Mouse (Mus musculus): ENCODE measurements around the gene Ucn. TPM values are rescaled to one million over a fixed set of nuclear protein-coding genes. Genes with fewer than 3 reads are reported as not detected.
A peak's percentile ranks its signal among the peaks of the same experiment; 100 is the strongest.

The Ucn gene
- polyA plus RNA-seq, 1 experiment = not detected

GRCm38 (mm10) chr5:31153516-31154151 is 15.0 kb upstream of the Ucn start:
- WGBS = 29% methylated on average over 6 of the region's 6 CpGs
- DNase-seq = no peak

GRCm38 (mm10) chr5:31151746-31152145 is 13.1 kb upstream of the Ucn start:
- 63% methylated on average over 3 of the region's 3 CpGs for WGBS
- no peak for DNase-seq
- Histone ChIP-seq H3K4me1 (ENCODE audit: control insufficient read depth, insufficient read depth, low read length) (peaks cover 8% of the 10 kb centered on the region; the same call in 1 of the 2 replicates), H3K4me3 (replicated peaks; ENCODE audit: extremely low read depth, low read depth, low read length) (no peak overlapping the region)
- no peak for TF ChIP-seq POLR2A (IDR thresholded peaks at IDR 0.05; ENCODE audit: borderline replicate concordance, extremely low read depth, low read depth, low read length)
- no peak for TF ChIP-seq CTCF (IDR thresholded peaks at IDR 0.05; ENCODE audit: insufficient read depth, low read length)

More at GRCm38 (mm10) chr5:31153516-31154151, 15.0 kb upstream of the Ucn start:
- Histone ChIP-seq H3K4me3 (replicated peaks; ENCODE audit: extremely low read depth, low read depth, low read length) (peak overlapping the region; percentile 99), H3K4me1 (ENCODE audit: control insufficient read depth, insufficient read depth, low read length) (peaks cover 8% of the 10 kb centered on the region; the same call in 1 of the 2 replicates)
- TF ChIP-seq CTCF (IDR thresholded peaks at IDR 0.05; ENCODE audit: insufficient read depth, low read length) (no peak), POLR2A (IDR thresholded peaks at IDR 0.05; ENCODE audit: borderline replicate concordance, extremely low read depth, low read depth, low read length) (no peak)

GRCm38 (mm10) chr5:31149781-31150180 is 11.2 kb upstream of the Ucn start:
- WGBS = 54% methylated on average over 4 of the region's 4 CpGs
- no peak for TF ChIP-seq POLR2A (IDR thresholded peaks at IDR 0.05; ENCODE audit: borderline replicate concordance, extremely low read depth, low read depth, low read length)
- no peak for TF ChIP-seq CTCF (IDR thresholded peaks at IDR 0.05; ENCODE audit: insufficient read depth, low read length)
- no peak for DNase-seq
- H3K4me3 ChIP-seq (replicated peaks; ENCODE audit: extremely low read depth, low read depth, low read length) = no peak overlapping the region
- peaks cover 8% of the 10 kb centered on the region; the same call in 1 of the 2 replicates for H3K4me1 ChIP-seq (ENCODE audit: control insufficient read depth, insufficient read depth, low read length)

- 11% methylated on average over 9 of the region's 9 CpGs for WGBS
- Histone ChIP-seq H3K4me1 (ENCODE audit: control insufficient read depth, insufficient read depth, low read length) (peaks cover 4% of the 10 kb centered on the region; the same call in 1 of the 2 replicates), H3K4me3 (replicated peaks; ENCODE audit: extremely low read depth, low read depth, low read length) (no peak overlapping the region)
- DNase-seq = no peak
- no peak for TF ChIP-seq CTCF (IDR thresholded peaks at IDR 0.05; ENCODE audit: insufficient read depth, low read length)
- no peak for TF ChIP-seq POLR2A (IDR thresholded peaks at IDR 0.05; ENCODE audit: borderline replicate concordance, extremely low read depth, low read depth, low read length)
These were observed 368 bp upstream of the Ucn start for GRCm38 (mm10) chr5:31138968-31139425.

GRCm38 (mm10) chr5:31137658-31138057 is 971 bp downstream of the Ucn start:
- WGBS = 5% methylated on average over 13 of the region's 13 CpGs
- DNase-seq = no peak
- H3K4me1 ChIP-seq (ENCODE audit: control insufficient read depth, insufficient read depth, low read length) = peaks cover 4% of the 10 kb centered on the region; the same call in 1 of the 2 replicates
- no peak overlapping the region for H3K4me3 ChIP-seq (replicated peaks; ENCODE audit: extremely low read depth, low read depth, low read length)
- TF ChIP-seq POLR2A (IDR thresholded peaks at IDR 0.05; ENCODE audit: borderline replicate concordance, extremely low read depth, low read depth, low read length) (no peak), CTCF (IDR thresholded peaks at IDR 0.05; ENCODE audit: insufficient read depth, low read length) (no peak)

GRCm38 (mm10) chr5:31136730-31137424 is 1.8 kb downstream of the Ucn start:
- H3K4me1 ChIP-seq (ENCODE audit: control insufficient read depth, insufficient read depth, low read length) = peaks cover 4% of the 10 kb centered on the region; the same call in 1 of the 2 replicates
- 4% methylated on average over 33 of the region's 33 CpGs for WGBS
- H3K4me3 ChIP-seq (replicated peaks; ENCODE audit: extremely low read depth, low read depth, low read length) = no peak overlapping the region
- no peak for TF ChIP-seq POLR2A (IDR thresholded peaks at IDR 0.05; ENCODE audit: borderline replicate concordance, extremely low read depth, low read depth, low read length)
- DNase-seq = no peak

GRCm38 (mm10) chr5:31126050-31126449 is 12.6 kb downstream of the Ucn start:
- TF ChIP-seq POLR2A (IDR thresholded peaks at IDR 0.05; ENCODE audit: borderline replicate concordance, extremely low read depth, low read depth, low read length) (no peak), CTCF (IDR thresholded peaks at IDR 0.05; ENCODE audit: insufficient read depth, low read length) (no peak)
- no peaks in the 10 kb centered on the region for H3K4me1 ChIP-seq (ENCODE audit: control insufficient read depth, insufficient read depth, low read length)
- no peak for DNase-seq
- WGBS = 37% methylated on average over 5 of the region's 5 CpGs
- H3K4me3 ChIP-seq (replicated peaks; ENCODE audit: extremely low read depth, low read depth, low read length) = no peak overlapping the region

- no peak for TF ChIP-seq CTCF (IDR thresholded peaks at IDR 0.05; ENCODE audit: insufficient read depth, low read length)
- no peak for TF ChIP-seq POLR2A (IDR thresholded peaks at IDR 0.05; ENCODE audit: borderline replicate concordance, extremely low read depth, low read depth, low read length)
- WGBS = 46% methylated on average over 2 of the region's 2 CpGs
- H3K4me3 ChIP-seq (replicated peaks; ENCODE audit: extremely low read depth, low read depth, low read length) = no peak overlapping the region
- no peaks in the 10 kb centered on the region for H3K4me1 ChIP-seq (ENCODE audit: control insufficient read depth, insufficient read depth, low read length)
- DNase-seq = no peak
These were observed 15.1 kb downstream of the Ucn start for GRCm38 (mm10) chr5:31123481-31123880.

- 68% methylated on average over 8 of the region's 8 CpGs for WGBS
- DNase-seq = no peak
- Histone ChIP-seq H3K4me3 (replicated peaks; ENCODE audit: extremely low read depth, low read depth, low read length) (no peak overlapping the region), H3K4me1 (ENCODE audit: control insufficient read depth, insufficient read depth, low read length) (no peaks in the 10 kb centered on the region)
- no peak for TF ChIP-seq POLR2A (IDR thresholded peaks at IDR 0.05; ENCODE audit: borderline replicate concordance, extremely low read depth, low read depth, low read length)
- no peak for TF ChIP-seq CTCF (IDR thresholded peaks at IDR 0.05; ENCODE audit: insufficient read depth, low read length)
These were observed 17.5 kb downstream of the Ucn start for GRCm38 (mm10) chr5:31121111-31121510.
